Mouse (Mus musculus): ENCODE measurements around the gene Tsc2. TPM values are rescaled to one million over a fixed set of nuclear protein-coding genes. Genes with fewer than 3 reads are reported as not detected.

Gene Tsc2
- total RNA-seq, 2 experiments from 2014 or later = 84.9 to 110 TPM

DNA sequence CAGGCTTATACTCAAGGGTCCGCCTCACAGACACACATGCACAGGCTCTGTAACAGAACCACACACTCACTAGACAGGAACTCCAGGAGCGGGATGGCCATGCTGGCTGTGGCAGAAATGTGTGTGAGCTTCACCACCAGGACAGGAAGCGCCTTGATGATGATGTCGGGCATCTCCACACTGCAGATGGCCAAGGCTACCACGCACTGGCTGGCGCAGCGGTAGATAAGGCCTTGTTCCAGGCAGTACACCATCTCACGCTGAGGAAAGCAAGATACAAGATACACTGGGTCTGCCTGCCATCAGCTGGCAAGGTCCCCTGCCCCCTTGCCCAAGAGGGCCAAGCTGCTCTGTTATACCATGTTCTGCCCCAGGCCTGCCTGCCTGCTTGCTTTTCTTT lies 23.6 kb downstream of the Tsc2 start:
- no peak for DNase-seq

DNA sequence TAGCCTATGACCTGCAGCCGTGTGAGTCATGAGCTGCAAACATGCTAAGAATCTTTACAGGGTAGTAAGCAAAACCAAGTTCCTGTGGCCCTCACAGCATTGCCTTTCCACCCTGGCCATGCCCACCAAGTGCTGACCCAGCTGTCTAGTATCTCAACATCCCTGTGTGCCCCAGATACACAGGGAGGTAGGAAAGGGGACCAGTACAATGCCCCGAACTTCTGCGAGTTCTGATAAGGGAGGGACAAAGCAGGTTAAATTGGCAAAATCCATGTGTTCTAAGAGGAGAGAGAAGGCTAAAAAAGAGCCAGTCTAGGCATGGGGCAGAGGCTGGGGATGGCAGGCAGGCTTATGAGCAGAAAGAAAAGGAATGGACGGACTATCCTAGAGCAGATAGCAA lies 24.1 kb downstream of the Tsc2 start:
- no peak for DNase-seq

DNA sequence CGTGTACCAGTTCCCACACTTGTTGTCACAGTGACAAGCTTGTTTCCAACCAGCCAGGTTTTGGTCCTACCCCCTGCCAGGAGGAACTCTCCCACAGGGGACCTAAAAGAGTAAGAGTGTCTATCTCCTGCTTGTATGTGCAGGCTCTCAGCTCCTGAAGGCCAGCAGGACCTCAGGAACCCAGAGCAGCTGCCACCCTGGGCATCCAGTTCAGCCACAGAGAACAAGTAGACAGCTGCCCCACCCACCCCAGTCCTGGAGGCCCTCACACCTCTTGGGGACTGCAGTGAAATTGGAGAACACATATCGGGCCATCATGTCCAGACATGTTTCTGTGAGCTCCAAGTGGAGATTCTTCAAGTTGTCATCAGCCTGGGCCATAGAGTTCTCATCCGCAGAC lies 27.9 kb downstream of the Tsc2 start:
- no peak for DNase-seq

DNA sequence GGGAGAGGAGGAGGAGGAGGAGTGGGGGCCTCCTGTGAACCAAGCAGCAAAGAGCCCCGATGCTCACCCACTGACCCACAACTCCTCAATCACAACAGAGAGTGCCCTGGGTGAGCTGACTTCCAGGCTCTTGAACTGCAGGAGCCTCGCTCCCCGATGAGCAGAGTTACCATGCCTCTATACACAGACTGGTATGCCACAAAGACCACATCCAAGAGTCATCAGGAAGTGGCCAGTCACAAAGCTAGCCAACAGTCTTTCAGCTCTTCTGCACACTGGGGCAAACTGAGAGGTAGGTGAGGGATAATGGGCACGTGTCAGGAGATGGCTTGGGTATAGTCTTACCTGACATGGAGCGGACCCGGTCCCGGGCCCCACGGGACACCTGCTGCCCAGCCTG lies 28.5 kb downstream of the Tsc2 start:
- DNase-seq = no peak

DNA sequence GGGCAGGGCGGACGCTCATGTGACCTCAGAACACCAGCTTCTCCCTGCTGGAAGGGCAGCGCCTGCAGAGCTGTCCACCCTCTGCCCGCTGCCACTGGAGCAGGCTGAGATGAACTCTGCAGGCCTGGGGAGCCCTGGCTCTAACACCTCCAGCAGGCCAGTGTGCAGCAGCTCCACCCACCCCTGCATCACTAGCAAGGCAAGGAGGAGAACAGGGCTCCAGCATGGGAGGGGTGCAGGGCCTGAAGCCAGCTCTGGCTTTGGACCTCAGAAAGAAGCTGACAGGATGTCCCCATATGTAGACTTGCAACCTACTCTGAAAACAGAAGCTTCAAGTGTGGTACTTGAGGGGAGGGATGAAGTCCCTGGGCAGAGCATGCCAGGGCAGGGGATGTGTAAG lies 31.9 kb downstream of the Tsc2 start:
- DNase-seq = no peak

DNA sequence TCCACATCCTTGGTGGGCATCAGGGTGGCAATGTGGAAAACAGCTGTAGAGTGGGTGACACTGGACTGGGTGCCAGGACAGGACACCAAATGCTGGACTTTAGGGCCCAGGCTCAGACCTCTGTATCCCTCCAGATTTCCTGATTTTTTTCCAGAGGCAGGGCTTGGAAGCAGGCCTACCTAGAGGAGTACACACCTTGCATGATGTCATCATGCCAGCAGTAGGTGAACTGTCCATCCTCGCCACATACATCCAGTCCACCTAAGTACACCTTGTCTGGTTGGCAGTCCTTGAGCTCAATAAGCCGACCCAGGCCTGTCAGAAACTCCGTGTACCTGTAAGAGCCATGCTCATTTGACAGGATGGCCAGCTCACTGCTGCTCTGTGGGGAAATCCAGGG lies 34.4 kb downstream of the Tsc2 start:
- no peak for DNase-seq

DNA sequence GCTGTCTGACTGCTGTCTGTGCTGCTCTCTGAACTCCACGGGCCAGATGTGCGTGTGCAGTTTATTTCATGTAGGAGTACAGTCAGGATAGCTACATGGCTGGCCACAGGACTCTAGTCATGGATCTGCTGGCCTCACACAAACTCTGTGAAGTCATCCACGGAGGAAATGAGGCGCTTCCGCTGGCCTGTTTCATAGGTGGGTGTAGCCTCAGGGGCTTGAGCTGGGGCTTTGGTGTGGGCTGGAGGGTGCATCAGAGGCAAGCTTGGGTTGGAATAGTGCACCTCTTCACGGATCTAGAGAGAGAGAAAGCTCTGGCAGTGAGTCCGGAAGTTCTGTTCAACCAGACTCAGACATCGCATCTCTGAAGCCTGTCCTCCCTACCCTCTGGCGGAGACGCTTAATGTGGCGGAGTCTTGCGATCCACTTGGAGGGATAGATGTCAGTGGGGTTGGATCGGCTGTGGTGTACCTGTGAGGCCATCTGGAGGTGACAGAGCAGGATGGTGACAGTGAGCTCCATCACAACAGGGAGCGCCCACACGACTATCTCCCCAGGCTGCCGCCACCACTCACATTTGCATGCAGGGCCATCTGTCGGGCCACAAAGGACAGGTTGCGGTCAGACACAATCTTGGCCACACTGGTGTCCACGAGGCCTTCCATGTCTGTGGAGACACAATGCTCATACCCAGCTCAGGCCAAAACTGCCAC lies 35.8 kb downstream of the Tsc2 start:
- no peak for DNase-seq

DNA sequence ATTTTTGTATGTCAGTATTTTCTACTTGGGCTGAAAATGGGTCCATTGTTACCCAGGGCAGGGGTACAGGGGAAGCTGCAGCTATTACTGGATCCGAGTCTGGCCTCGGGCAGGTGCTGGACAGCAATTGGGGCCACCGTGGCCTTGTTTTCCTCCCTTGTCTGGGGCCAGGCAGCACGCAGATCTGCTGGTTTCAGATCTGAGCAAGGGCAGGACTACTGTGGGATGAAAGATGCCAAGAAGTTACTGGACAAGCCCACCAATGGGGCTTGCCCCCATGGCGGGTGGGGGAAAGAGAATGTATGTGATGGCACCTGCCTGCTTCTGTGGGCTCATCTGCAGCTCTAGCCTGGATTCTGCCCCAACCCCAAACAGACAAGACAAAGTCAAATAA lies 36.4 kb downstream of the Tsc2 start:
- no peak for DNase-seq

DNA sequence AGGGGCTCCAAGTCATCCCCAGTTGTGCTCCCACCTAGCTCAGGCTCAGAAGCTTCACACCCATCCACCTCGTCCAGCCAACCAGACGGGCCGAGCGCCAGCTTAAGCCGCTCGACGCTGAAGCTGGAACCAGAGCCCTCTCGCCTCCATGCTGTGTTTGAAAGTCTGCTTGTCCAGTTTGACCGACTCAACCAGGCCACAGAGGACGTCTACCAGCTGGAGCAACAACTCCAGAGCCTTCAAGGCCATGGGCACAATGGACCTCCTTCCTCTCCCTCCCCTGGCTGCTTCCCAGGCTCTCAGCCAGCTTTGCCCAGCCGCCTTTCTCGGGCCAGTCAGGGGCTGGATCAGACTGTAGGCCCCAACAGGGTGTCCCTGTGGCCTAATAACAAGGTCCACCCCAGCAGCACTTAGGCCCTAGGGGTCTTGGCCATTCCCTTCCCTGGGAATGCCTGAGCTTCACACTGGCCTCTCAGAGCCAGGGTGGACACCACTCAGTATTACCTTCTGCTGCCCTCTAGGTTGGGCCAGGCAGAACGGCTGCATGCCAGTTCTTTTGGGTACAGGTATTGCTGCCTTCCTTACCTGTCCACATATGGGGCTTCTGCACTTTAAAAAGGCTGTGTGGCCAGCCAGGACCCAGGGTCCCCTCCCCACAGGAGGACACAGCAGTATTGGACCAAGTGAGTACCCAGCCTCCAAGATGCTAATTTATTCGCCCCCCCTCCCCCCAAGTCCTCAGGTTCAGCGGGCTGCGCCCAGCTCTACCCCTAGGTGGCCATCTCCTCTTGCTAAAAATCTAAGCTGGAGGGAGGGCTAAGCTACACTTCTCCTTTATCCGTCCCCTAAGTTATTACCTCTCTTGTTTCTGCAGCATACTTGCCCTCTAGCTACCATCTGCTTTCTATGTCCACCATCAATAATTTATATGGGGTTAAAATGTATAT lies 37.0 kb downstream of the Tsc2 start:
- DNase-seq = peak; percentile 29

DNA sequence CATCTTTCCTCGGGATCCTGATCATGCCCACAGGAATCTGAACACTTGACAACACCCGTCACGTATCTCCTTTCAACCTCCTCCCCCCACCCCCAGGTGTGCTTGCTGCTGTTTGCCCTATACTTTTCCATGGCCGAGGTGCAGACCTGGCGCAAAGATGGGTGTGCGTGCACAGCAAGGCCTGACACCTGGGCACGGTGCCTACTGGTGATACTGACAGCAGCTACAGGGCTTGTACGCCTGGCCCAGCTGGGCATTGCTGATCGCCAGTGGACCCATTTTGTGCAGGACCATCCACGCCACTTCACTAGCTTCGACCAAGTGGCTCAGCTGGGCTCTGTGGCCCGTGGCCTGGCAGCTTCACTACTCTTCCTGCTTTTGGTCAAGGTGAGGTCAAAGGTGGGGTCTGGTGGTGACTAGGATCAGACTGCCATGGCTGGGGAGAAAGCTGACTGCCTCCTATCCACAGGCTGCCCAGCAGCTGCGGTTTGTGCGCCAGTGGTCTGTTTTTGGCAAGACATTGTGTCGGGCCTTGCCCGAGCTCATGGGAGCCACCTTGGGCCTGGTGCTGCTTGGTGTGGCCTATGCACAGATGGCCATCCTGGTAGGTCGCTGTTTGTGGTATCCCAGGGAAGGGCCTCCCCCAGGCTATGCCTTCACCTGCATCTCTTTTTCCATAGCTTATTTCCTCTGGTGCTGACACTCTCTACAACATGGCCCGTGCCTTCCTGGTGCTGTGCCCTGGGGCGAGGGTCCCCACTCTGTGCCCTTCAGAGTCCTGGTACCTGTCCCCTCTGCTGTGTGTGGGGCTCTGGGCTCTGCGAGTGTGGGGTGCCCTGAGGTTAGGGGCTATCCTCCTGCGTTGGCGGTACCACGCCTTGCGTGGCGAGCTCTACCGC lies 38.2 kb downstream of the Tsc2 start:
- DNase-seq = no peak

DNA sequence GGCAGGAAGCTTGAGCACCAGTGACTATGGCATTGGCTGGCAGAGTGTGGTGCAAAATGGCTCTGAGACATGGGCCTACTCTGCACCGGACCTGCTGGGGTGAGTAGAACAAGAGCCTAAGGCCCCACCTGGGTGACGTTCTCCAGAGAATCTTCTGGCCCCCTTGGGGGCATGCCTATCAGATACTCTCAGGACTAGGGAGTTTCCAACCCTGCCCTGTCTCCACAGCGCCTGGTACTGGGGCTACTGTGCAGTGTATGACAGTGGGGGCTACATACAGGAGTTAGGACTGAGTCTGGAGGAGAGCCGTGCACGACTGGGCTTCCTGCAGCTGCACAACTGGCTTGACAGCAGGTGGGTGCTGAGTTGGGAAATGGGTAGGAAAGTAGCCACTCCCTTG lies 39.2 kb downstream of the Tsc2 start:
- DNase-seq = no peak

DNA sequence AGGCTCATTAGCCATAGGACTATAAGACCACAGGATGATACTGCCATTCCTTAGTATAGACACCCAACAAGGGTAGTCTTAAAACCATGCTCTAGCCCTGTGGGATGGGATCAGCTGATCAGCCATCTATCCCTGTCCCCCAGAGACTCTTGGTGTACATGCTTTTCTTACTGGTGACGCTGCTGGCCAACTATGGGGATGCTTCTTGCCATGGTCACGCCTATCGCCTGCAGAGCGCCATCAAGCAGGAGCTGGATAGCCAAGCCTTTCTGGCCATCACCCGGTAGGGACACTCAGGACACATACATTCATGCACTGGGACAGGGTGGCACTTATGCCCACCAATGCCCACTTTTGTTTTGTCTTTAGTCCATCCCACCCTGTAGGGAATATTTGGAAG lies 40.7 kb downstream of the Tsc2 start:
- no peak for DNase-seq

DNA sequence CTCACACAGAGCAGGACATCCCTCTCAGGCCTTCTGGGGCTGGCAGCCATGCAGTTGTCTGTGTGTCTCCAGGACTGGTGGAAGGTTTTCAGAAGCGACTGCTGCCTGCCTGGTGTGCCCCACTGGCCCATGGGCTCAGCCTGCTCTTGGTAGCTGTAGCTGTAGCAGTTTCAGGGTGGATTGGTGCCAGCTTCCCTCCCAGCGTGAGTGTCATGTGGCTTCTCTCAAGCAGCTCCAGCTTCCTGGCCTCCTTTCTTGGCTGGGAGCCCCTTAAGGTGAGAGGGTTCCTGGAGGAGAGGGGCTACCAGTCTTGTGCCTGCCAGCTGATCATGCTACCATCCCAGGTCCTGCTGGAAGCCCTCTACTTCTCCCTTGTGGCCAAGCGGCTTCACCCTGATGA lies 41.5 kb downstream of the Tsc2 start:
- DNase-seq = no peak

DNA sequence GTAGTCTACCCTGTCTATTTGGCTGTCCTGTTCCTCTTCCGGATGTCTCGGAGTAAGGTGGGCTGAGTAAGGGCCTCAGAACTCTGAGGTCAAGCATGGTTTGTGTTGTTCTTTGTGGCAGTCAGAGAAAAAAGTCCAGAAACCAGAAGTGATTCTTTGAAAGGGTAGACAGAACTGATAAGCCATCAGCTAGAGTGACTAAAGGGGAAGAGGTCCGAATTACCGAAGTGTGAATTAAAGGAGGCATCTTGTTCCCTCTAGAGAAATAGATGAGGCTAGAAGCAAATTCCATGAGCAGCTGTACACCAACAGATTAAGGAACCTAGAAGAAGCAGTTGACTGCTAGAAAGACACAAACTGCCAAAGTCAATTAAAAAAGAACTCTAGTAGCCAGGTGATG lies 45.9 kb downstream of the Tsc2 start:
- DNase-seq = no peak

DNA sequence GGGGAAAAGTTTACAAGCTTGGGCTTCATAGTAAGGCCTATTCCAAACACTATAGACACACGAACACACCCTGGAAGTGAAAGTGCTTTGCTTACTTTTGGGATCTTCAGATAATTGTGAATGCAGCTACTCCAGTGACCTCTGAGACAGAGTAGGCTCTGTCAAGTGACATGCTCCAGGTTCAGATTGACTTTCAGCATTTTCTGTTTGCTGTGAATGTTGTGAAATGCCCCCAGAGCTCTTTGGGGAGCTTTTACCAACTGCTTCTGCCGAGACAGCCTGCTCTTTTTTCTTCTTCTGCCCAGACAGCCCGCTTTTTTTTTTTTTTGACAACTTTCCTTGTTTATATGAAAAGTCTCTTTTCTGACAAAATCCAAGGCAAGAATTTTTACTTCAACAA lies 47.9 kb downstream of the Tsc2 start:
- DNase-seq = no peak

DNA sequence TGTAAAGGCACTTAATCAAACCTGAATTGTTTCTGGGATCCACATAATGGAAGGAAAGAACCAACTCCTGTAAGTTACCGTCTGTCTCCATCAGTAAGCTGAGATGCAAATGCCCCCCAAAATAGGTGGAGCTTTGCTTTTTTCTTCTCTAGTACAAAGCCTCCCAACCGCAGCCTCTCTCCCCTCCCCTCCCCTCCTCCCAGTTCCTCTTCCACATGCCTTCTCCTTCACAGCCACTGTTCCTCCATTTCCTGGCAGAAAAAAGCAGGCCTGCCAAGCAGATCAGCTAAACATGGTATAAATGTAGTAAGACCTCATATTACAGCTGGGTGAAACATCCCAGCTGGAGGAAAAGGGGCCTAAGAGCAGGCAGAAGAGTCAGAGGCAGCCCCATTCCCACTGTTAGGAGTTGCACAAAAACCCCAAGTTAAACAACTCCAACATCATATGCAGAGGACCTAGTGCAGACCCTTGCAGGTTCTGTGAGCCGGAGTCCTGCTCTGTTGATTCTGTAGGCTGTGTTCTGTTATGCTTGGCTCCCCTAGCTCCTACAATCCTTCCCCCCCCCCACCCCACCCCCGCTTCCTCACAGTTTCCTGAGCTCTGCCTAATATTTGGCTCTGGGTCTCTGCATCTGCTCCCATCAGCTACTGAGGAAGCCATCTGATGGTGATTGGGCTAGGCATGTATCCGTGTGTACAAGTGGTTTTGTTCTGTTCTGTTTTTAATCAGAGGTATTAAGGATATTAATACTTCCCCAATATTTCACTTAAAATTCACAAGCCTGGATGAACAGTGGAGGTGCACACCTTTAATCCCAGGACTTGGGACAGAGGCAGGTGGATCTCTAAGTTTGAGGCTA lies 48.6 kb downstream of the Tsc2 start:
- no peak for DNase-seq

DNA sequence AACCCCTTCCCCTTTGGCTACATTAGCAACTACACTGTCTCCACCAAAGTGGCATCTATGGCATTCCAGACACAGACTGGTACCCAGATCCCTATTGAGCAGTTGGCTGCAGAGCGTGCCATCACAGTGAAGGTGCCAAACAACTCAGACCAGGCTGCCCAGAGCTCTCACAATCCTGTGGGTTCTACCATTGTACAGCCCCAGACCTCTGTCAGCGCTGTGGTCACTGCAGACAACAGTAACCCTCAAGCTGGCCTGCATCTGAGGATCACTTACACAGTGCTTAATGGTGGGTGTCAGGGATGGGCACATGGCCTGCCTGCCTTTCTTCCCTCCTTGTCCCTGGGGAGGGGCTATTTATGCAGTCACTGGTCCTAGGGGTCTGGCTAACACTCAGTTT lies 52.1 kb downstream of the Tsc2 start:
- DNase-seq = no peak

DNA sequence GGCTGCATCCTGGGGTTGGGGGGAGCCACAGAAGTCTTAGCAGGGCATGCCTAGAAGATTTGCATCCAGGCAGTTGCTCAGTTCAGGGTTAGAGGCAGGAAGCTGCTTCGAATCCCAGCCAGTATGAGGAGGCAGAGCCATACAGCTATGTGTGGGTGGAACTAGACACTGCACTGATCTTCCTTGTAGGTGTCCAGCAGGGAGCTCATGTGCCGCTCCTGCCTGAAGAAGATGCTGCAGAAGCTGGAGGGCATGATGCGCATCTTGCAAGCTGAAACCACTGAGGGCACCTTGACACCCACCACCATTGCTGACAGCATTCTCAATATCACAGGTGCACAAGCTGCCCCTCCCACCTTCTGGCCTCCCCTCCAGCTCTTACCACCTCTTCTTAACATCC lies 52.9 kb downstream of the Tsc2 start:
- DNase-seq = no peak

DNA sequence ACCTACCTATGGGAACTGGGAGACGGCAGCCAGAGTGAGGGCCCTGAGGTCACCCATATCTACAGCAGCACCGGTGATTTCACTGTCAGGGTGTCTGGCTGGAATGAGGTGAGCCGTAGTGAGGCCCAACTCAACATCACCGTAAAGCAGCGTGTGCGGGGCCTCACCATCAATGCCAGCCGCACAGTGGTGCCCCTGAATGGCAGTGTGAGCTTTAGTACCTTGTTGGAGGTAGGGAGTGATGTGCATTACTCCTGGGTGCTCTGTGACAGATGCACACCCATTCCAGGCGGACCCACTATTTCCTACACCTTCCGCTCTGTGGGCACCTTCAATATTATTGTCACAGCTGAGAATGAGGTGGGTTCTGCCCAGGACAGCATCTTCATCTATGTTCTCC lies 58.6 kb downstream of the Tsc2 start:
- no peak for DNase-seq

DNA sequence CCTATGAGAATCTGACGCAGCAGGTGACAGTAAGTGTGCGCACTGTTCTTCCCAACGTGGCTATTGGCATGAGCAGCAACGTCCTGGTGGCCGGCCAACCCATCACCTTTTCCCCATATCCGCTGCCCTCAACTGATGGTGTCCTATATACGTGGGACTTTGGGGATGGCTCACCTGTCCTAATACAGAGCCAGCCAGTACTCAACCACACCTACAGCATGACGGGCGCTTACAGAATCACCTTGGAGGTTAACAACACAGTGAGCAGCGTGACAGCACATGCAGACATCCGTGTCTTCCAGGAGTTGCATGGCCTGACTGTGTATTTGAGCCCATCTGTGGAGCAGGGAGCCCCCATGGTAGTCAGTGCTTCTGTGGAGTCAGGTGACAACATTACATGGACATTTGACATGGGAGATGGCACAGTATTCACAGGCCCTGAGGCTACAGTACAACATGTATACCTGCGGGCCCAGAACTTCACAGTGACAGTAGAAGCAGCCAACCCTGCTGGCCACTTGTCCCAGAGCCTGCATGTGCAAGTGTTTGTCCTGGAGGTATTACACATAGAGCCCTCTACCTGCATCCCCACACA lies 59.7 kb downstream of the Tsc2 start:
- DNase-seq = no peak

DNA sequence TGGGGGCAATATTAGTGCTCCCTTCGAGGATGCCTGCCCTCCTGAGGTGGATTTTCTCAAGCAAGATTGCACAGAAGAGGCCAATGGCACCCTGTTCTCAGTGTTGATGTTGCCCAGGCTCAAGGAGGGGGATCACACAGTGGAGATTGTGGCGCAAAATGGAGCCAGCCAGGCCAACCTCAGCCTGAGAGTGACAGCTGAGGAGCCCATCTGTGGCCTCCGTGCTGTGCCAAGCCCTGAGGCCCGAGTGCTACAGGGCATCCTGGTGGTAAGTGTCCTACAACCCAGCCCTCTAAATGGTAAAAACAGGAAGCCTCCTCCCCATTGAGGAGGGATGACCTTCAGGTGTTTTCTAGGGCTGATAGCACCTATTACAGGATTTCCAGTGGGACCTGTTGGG lies 62.6 kb downstream of the Tsc2 start:
- DNase-seq = no peak

Data from adrenal gland, postnatal 10 days (tissue).